Mouse (Mus musculus) induced T-regulatory cell, adult 2 months (primary cell): ENCODE results near the gene 1700028J19Rik.
"Not testable (repeated sequence)": the region's sequence is repeated elsewhere in the genome, so short reads cannot be mapped to it uniquely, and the experiment has no call there.

Experiments
- DNase-seq: peaks from one replicate; pipeline ENCODE4 v3.0.0-alpha.2; 2012; ENCODE audit warnings: low read depth

Gene 1700028J19Rik

GRCm38 (mm10) chr7:44250732-44251275 is 4.3 kb upstream of the 1700028J19Rik start:
- DNase-seq, result not testable (repeated sequence)

GRCm38 (mm10) chr7:44249248-44249647 is 2.8 kb upstream of the 1700028J19Rik start:
- DNase-seq, result no peak

- DNase-seq, result no peak
Observed at GRCm38 (mm10) chr7:44247971-44248370, 1.5 kb upstream of the 1700028J19Rik start.

- DNase-seq, result peak; percentile 81
Observed at GRCm38 (mm10) chr7:44246984-44247470, 532 bp upstream of the 1700028J19Rik start.

- DNase-seq, result no peak
Observed at GRCm38 (mm10) chr7:44244080-44244479, 2.4 kb downstream of the 1700028J19Rik start.

- DNase-seq, result no peak
Observed at GRCm38 (mm10) chr7:44241163-44241562, 5.3 kb downstream of the 1700028J19Rik start.

- DNase-seq, result no peak
Observed at GRCm38 (mm10) chr7:44240712-44241111, 5.8 kb downstream of the 1700028J19Rik start.

- DNase-seq, result no peak
Observed at GRCm38 (mm10) chr7:44239913-44240312, 6.6 kb downstream of the 1700028J19Rik start.

- DNase-seq, result no peak
Observed at GRCm38 (mm10) chr7:44235909-44236308, 10.6 kb downstream of the 1700028J19Rik start, which contains the start of gene Gm36864. Gm36864 (plus strand) TSS chr7:44236177.

- no peak for DNase-seq
Observed at GRCm38 (mm10) chr7:44225076-44225475, 21.4 kb downstream of the 1700028J19Rik start, which contains the start of gene Klk1. Klk1 (plus strand) TSS chr7:44225360.

- not testable (repeated sequence) for DNase-seq
Observed at GRCm38 (mm10) chr7:44222335-44222734, 24.2 kb downstream of the 1700028J19Rik start.

- not testable (repeated sequence) for DNase-seq
Observed at GRCm38 (mm10) chr7:44221601-44222000, 24.9 kb downstream of the 1700028J19Rik start.

GRCm38 (mm10) chr7:44215645-44216044 is 30.9 kb downstream of the 1700028J19Rik start, which contains the start of gene Klk1b5:
Klk1b5 (plus strand) TSS chr7:44215945.
- no peak for DNase-seq

- no peak for DNase-seq
Observed at GRCm38 (mm10) chr7:44208307-44208706, 38.2 kb downstream of the 1700028J19Rik start.

GRCm38 (mm10) chr7:44207135-44207534 is 39.4 kb downstream of the 1700028J19Rik start, which contains the start of gene Klk1b4:
Klk1b4 (plus strand) TSS chr7:44207435.
- DNase-seq, result not testable (repeated sequence)

GRCm38 (mm10) chr7:44197891-44198290 is 48.6 kb downstream of the 1700028J19Rik start, which contains the start of gene Klk1b3:
Klk1b3 (plus strand) TSS chr7:44198191.
- no peak for DNase-seq

- not testable (repeated sequence) for DNase-seq
Observed at GRCm38 (mm10) chr7:44193466-44193865, 53.0 kb downstream of the 1700028J19Rik start.

GRCm38 (mm10) chr7:44187936-44188335 is 58.6 kb downstream of the 1700028J19Rik start, which contains the start of gene Klk1b24:
Klk1b24 (plus strand) TSS chr7:44188236.
- DNase-seq, result not testable (repeated sequence)

- not testable (repeated sequence) for DNase-seq
Observed at GRCm38 (mm10) chr7:44186516-44186915, 60.0 kb downstream of the 1700028J19Rik start.
